Mouse (Mus musculus) limb, embryonic 13.5 days (tissue): ENCODE measurements around the gene Gm6793. TPM values are rescaled to one million over a fixed set of nuclear protein-coding genes. Genes with fewer than 3 reads are reported as not detected.

Experiments used
- polyA plus RNA-seq: library from polyadenylated mRNA; unstranded; fragments of >200 nt; fragmentation: Nextera tagmentation; extraction: Ambion mirVana; gene quantifications from 2 replicates; pipeline ENCODE4 v1.2.1, GENCODE M21; 2015

Gm6793 gene
- polyA plus RNA-seq, 1 experiment from 2014 or later: 0.45 TPM

Other genes with a start within 250 kb of the Gm6793 start
- gene Cfdp1, start 160.7 kb downstream of the Gm6793 start, polyA plus RNA-seq: 260 and 262 TPM in 2 replicates
- 7.5 and 8.6 TPM in 2 replicates for gene Tmem170, start 138.3 kb downstream of the Gm6793 start, polyA plus RNA-seq
- gene Chst5, start 104.6 kb downstream of the Gm6793 start, polyA plus RNA-seq: 7.2 and 7.9 TPM in 2 replicates
- gene Tmem231, start 81.2 kb downstream of the Gm6793 start, polyA plus RNA-seq: 22.4 and 24.6 TPM in 2 replicates
- 163 and 169 TPM in 2 replicates for gene Gabarapl2, start 74.3 kb downstream of the Gm6793 start, polyA plus RNA-seq
- gene Adat1, start 22.7 kb downstream of the Gm6793 start, polyA plus RNA-seq: 11.9 and 12.1 TPM in 2 replicates
- gene Kars, start 3.7 kb downstream of the Gm6793 start, polyA plus RNA-seq: 222 and 227 TPM in 2 replicates
- 28.5 and 29.1 TPM in 2 replicates for gene Terf2ip, start 3.6 kb downstream of the Gm6793 start, polyA plus RNA-seq